Mouse (Mus musculus) testis, adult 2 months (tissue): ENCODE data around the gene Meox2.

Experiments
- CTCF ChIP-seq: fragments of 200-500 bp; IDR thresholded peaks from 2 replicates; pipeline ENCODE4 v1.5.1; 2012; ENCODE audit warnings: low read depth, mild to moderate bottlenecking, inconsistent platforms, low read length, moderate library complexity; ENCODE audit not compliant: control insufficient read depth, insufficient read depth, insufficient replicate concordance
- POLR2A ChIP-seq: fragments of 200-500 bp; IDR thresholded peaks from 2 replicates; pipeline ENCODE4 v1.6.1; 2012; ENCODE audit warnings: low read depth, mild to moderate bottlenecking, inconsistent platforms, low read length, moderate library complexity; ENCODE audit not compliant: control insufficient read depth

- TF ChIP-seq POLR2A (no peak), CTCF (no peak)
These were observed 489 bp upstream of the Meox2 start for GRCm38 (mm10) chr12:37107713-37108389.
